Mouse (Mus musculus) bone marrow macrophage, adult 2 months (primary cell): ENCODE measurements around the gene Txnrd3. TPM values are rescaled to one million over a fixed set of nuclear protein-coding genes. Genes with fewer than 3 reads are reported as not detected.

Experiments used
- H3K27ac ChIP-seq: 2 replicates; pipeline ENCODE4 v1.5.1; 2012; ENCODE audit warnings: low read depth, low read length; ENCODE audit not compliant: insufficient read depth
- H3K4me1 ChIP-seq: 2 replicates; pipeline ENCODE4 v1.6.1; 2012; ENCODE audit warnings: low read length; ENCODE audit not compliant: control insufficient read depth, insufficient read depth
- H3K4me3 ChIP-seq: 2 replicates; pipeline ENCODE4 v1.5.1; 2012; ENCODE audit warnings: mild to moderate bottlenecking, low read length, moderate library complexity; ENCODE audit not compliant: insufficient read depth
- CTCF ChIP-seq: IDR thresholded peaks from 2 replicates; pipeline ENCODE4 v1.5.1; 2012; ENCODE audit warnings: low read depth, mild to moderate bottlenecking, low read length, moderate library complexity
- POLR2A ChIP-seq: IDR thresholded peaks from 2 replicates; pipeline ENCODE4 v1.6.1; 2012; ENCODE audit warnings: mild to moderate bottlenecking, low read depth, low read length, borderline replicate concordance
- polyA plus RNA-seq: library from polyadenylated mRNA; stranded (reverse); fragments of >200 nt; gene quantifications from 2 replicates; pipeline ENCODE4 v1.2.4, GENCODE M21; 2012; ENCODE audit not compliant: missing spikeins, insufficient read depth, insufficient read length

Gene Txnrd3
- polyA plus RNA-seq, 1 experiment, result 2.1 TPM

DNA sequence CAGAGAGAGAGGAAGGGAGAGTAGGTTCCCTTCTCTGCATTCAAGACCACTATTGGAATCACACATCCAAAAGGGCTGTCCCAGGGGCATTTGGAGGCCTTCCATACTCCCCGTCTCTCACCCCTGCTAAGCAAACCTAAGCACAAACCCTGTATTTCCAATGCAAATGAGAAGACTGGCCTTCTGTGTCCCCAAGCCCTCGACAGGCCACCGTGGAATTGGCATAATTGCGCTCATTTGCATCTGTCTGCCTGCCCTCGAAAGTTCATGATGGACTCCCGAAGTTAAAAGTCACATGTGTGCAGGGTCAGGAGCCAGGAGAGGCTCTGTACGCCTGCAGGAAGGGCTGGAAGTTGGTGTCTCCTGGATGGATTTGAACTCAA is 28.4 kb upstream of the Txnrd3 start:
- H3K4me1 ChIP-seq, result peaks cover 3% of the 10 kb centered on the region
- H3K27ac ChIP-seq, result no peak overlapping the region
- no peak overlapping the region for H3K4me3 ChIP-seq
- TF ChIP-seq CTCF (no peak), POLR2A (no peak)

DNA sequence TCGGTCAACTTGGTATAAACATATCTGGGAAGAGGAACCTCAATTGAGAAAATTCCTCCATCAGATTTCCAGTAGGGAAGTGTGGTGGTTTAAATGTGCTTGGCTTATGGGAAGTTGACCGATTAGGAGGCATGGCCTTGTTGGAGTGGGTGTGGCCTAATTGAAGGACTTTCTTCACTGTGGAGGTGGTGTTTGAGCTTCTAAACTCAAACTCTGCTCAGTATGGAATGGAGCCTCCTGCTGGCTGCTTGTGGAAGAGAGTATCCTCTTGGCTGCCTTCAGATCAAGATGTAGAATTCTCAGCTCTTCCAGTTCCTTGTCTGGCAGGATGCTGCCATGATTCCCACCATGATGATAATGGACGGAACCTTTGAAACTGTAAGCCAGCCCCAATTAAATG is 21.1 kb upstream of the Txnrd3 start:
- Histone ChIP-seq H3K27ac (no peak overlapping the region), H3K4me1 (peaks cover under 1% of the 10 kb centered on the region)
- TF ChIP-seq CTCF, result no peak
- TF ChIP-seq POLR2A, result no peak

DNA sequence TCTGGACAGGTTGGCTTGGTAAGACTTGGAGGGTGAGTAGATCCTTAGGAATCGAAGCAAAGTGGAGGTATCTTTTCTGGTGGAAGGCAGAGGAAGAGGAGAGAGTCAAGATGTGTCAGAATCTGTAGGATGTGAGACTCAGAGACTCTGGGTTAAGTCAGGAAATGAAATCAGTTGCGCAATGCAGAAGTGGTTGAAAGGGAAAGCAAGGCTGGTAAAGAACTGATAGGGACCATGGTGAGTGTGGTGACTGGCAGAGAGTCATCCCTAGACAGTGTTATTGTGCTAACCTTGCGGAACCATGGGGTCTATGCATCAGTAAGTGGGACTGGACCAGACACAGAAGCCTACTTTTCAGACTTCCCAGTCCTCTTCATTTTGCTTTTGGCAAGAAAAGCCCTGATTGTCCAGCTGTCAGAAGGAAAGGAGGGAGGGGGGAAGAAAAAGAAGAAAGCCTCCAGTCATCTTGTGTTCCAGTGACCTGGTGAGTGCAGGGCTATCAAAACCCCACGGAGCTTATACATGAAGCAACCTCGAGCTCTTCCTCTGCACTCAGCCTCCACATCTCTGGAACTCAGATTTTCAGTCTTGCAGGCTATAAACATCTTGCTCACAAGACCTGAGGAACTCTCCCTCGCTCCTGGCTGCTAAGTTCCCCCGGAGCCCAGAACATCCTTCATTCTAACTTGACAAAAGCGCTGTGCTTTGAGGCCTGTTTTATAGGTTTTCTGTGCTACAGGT is 15.6 kb upstream of the Txnrd3 start:
- peaks cover 18% of the 10 kb centered on the region for H3K4me1 ChIP-seq
- no peak overlapping the region for H3K27ac ChIP-seq
- no peak overlapping the region for H3K4me3 ChIP-seq
- TF ChIP-seq CTCF, result no peak
- no peak for TF ChIP-seq POLR2A

More for the DNA sequence above, 21.1 kb upstream of the Txnrd3 start:
- H3K4me3 ChIP-seq, result no peak overlapping the region

DNA sequence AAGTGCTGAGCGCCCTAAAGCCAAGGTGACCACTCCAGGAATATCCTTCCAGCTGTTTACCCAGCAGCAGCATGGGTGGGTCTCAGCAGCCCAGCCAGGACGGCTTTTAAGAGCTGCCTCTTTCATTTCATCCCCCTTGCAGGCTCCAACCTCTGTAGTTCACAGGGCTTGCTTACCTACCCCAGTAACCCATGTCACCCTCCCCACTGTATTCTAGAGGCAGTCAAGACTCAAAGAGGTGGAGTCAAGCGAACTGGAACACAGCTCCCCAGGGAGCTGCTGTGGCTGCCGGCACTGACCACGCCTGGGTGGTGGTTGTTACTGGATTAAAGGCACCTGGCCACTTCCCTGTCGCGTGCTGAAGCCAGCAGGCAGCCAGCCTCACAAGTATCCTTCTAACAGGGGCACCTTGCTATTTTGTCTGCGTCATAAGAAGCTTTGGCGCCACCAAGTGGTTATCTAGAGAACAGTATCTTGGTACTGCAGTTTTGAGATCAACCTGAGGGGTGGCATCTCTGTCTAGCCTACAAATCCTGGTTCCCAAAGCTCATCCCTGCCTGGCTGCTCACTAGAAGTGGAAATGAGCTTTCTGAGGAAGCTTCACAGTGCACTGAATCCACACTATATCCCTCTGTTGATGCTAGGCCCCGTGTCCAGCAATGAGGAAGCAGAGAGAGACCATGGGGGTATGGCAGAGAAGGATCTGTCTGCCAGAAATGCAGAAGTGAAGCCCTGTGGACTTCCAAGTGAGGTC is 11.8 kb upstream of the Txnrd3 start:
- TF ChIP-seq CTCF (peak; percentile 98), POLR2A (no peak)
- Histone ChIP-seq H3K27ac (0 out of 2 replicates have a peak overlapping the region, but pooled peaks have one; percentile 13), H3K4me3 (no peak overlapping the region), H3K4me1 (peaks cover 18% of the 10 kb centered on the region)

DNA sequence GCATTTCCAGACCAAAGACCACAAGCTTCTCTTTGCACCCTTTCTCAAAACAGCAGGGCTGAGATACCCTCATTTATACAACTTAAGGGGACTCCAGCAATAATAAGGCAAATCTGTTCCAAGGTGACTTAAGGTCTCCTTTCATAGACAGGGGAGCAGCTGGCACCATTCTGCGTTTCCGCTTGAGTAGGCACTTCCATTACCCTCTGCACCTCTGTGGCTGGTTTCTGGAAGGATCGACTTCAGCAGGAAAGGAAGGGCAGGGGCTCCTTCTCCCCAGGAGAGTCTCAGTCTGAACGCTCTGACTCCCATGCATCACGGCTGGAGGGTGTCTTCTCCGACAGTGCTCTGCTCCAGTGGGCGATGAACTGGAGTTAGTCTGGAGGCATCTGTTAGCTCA is 10.7 kb upstream of the Txnrd3 start:
- no peak overlapping the region for H3K4me3 ChIP-seq
- no peak for TF ChIP-seq CTCF
- TF ChIP-seq POLR2A, result no peak
- peaks cover 15% of the 10 kb centered on the region for H3K4me1 ChIP-seq
- H3K27ac ChIP-seq, result no peak overlapping the region

DNA sequence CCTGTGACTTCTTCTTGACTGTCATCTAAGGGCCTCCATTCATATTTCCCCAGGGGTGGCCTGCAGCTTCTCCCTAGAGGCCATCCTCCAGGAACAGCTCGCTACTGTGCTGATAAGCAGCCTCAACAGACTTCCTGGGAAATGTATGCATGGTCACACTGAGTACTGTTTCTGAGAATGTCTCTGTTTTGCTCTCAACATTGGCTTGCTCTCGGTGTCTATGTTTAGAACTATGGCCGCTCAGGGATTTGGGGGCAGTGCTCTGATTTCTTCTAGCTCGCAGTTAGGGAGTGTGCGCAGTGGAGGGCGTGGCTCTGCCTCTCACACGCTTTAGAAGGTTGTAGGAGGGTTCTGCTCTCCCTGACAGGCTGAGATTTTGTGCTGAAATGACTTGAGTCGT is 9.4 kb upstream of the Txnrd3 start:
- no peak for TF ChIP-seq POLR2A
- TF ChIP-seq CTCF, result no peak

DNA sequence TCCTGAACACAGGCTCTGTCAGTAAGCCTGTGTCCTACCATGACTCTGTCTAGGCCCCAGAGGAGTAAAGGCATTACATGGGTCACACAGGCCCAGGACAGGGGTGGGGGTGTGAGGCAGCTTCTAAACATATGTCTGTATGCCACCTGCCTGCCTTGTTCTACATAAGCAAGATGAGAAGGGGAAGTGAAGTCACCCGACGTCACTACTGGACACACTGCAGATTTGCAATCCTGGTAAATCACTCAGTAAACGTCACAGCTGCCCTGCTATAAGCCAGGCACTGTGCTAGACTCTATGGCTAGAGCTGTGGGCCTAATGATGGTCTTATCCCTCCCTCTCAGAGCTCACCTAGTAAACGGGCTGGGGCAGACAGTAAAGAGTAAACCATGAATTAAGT is 5.8 kb upstream of the Txnrd3 start:
- TF ChIP-seq CTCF (no peak), POLR2A (no peak)
- no peak overlapping the region for H3K27ac ChIP-seq
- no peak overlapping the region for H3K4me3 ChIP-seq
- H3K4me1 ChIP-seq, result peaks cover 8% of the 10 kb centered on the region

More for the DNA sequence above, 9.4 kb upstream of the Txnrd3 start:
- peaks cover 12% of the 10 kb centered on the region for H3K4me1 ChIP-seq
- no peak overlapping the region for H3K4me3 ChIP-seq
- no peak overlapping the region for H3K27ac ChIP-seq

DNA sequence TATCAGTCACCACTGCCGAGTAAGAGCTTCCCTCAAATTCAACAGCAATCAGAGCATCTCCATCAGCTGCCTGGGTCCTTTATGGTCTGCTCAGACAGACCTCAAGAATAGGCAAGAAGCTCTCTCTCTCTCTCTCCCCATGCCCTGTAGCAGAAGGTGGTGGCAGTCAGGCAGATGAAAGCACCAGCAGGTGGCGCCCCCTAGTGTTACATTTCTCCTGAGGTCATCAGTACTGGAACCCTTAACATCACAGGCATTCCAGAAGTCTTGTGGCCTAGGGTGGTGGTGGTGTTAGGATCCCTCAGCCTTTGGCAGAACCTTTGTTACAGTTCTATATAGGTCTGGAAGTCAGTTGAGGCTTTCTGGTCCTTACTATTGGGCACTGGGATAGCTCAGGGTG is 4.8 kb upstream of the Txnrd3 start:
- Histone ChIP-seq H3K27ac (no peak overlapping the region), H3K4me1 (peaks cover 14% of the 10 kb centered on the region)
- TF ChIP-seq CTCF (peak; percentile 76), POLR2A (no peak)

DNA sequence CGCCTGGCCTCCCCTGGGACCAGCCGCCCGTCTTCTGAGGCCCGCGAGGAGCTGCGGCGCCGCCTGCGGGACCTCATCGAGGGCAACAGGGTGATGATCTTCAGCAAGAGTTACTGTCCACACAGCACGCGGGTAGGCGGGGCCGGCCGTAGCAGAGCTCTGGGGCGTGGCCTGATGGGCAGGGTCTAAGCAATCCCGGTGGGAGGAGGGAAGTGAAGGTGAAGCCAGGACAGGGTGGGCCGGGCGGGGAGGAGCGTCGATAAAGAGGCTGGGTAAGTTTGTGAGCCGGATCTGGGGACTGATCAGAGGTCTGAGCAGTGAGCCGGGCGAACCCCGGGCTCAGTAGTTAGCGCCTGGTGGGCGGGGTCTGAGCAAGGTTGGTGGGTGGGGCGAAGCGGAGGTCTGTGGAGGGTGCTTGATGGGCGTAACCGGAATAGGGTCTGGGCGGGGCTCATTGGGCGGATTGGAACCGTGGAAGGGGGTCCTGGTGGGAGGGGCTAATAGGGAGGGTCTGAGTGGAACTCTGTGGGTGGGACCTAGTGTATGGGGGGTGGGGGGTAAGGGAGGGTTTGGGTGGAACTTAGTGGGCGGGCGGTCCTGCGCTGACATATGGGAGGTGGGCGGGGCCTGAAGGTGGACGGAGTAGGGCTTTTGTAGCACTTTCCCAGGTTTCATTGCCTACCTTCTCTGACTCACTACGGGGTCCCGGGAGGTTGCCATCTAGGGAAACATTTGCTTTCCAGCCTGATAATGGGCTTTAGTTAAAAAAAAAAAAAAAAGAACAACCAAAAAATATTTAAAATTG is 685 bp downstream of the Txnrd3 start:
- H3K4me3 ChIP-seq, result peak overlapping the region; percentile 74
- H3K27ac ChIP-seq, result peak overlapping the region; percentile 61
- H3K4me1 ChIP-seq, result peaks cover 11% of the 10 kb centered on the region
- no peak; the same call in 1 of the 2 replicates for TF ChIP-seq POLR2A
- TF ChIP-seq CTCF, result no peak

More for the DNA sequence above, 4.8 kb upstream of the Txnrd3 start:
- no peak overlapping the region for H3K4me3 ChIP-seq
